Mouse (Mus musculus) spleen, adult 2 months (tissue): ENCODE data around the gene Baiap2l1.

ENCODE experiments used
- CTCF ChIP-seq: fragments of 200-500 bp; IDR thresholded peaks from 2 replicates; pipeline ENCODE4 v1.5.1; 2011; ENCODE audit warnings: mild to moderate bottlenecking, inconsistent platforms; ENCODE audit not compliant: insufficient read depth, insufficient read length, insufficient replicate concordance; ENCODE audit errors: extremely low read depth
- POLR2A ChIP-seq: fragments of 200-500 bp; IDR thresholded peaks from 2 replicates; pipeline ENCODE4 v1.6.1; 2011; ENCODE audit warnings: low read depth, low read length, inconsistent platforms

- TF ChIP-seq CTCF, result no peak
- TF ChIP-seq POLR2A, result no peak
Observed at GRCm38 (mm10) chr5:144357881-144358591, at the start of gene Baiap2l1.
